Mouse (Mus musculus) MEL (cell line): ENCODE data around the gene Sox6. TPM values are rescaled to one million over a fixed set of nuclear protein-coding genes. Genes with fewer than 3 reads are reported as not detected.

Source experiments
- DNase-seq: peaks from one replicate; pipeline ENCODE4 v3.0.0; 2011; ENCODE audit warnings: low read depth, low spot score
- H3K27ac ChIP-seq: 2 replicates; pipeline ENCODE4 v1.5.1; 2012; ENCODE audit warnings: low read depth, mild to moderate bottlenecking, control low read depth, low read length, moderate library complexity; ENCODE audit not compliant: control insufficient read depth
- H3K27me3 ChIP-seq, 2 experiments: fragments of 150-350 bp in 1 of 2; sonication (generic) in 1 of 2; 2 replicates each; pipeline ENCODE4 v1.6.1; 2012; ENCODE audit warnings: low read length in 2 of 2, mild to moderate bottlenecking in 2 of 2, improper control_type of control experiment in 1 of 2, moderate library complexity in 1 of 2; ENCODE audit not compliant: insufficient read depth in 2 of 2, control insufficient read depth in 1 of 2
- H3K36me3 ChIP-seq, 2 experiments: 2 replicates each; pipeline ENCODE4 v1.6.1; 2012 to 2014; ENCODE audit warnings: low read length in 2 of 2, improper control_type of control experiment in 1 of 2, inconsistent platforms in 1 of 2, mild to moderate bottlenecking in 1 of 2; ENCODE audit not compliant: insufficient read depth in 2 of 2, control insufficient read depth in 1 of 2
- H3K4me1 ChIP-seq, 2 experiments: fragments of 150-350 bp in 1 of 2; sonication (generic) in 1 of 2; 2 replicates each; pipeline ENCODE4 v1.6.1; 2012; ENCODE audit warnings: low read length in 2 of 2, improper control_type of control experiment in 1 of 2, mild to moderate bottlenecking in 1 of 2; ENCODE audit not compliant: insufficient read depth in 2 of 2, control insufficient read depth in 1 of 2
- H3K4me3 ChIP-seq, 2 experiments: fragments of 150-350 bp in 1 of 2; sonication (generic) in 1 of 2; 2 replicates each; pipeline ENCODE4 v1.5.1; 2012; ENCODE audit warnings: low read depth in 2 of 2, low read length in 2 of 2, mild to moderate bottlenecking in 2 of 2, moderate library complexity in 2 of 2, control low read depth in 1 of 2, improper control_type of control experiment in 1 of 2; ENCODE audit not compliant: control insufficient read depth in 1 of 2, insufficient read depth in 1 of 2
- H3K79me2 ChIP-seq: 2 replicates; pipeline ENCODE4 v1.6.1; 2012; ENCODE audit warnings: mild to moderate bottlenecking, low read length, moderate library complexity; ENCODE audit not compliant: control insufficient read depth, poor library complexity, insufficient read depth
- H3K9ac ChIP-seq: 2 replicates; pipeline ENCODE4 v1.6.1; 2012; ENCODE audit warnings: low read depth, mild to moderate bottlenecking, control low read depth, low read length, moderate library complexity; ENCODE audit not compliant: control insufficient read depth, poor library complexity, severe bottlenecking
- H3K9me3 ChIP-seq: fragments of 150-350 bp; sonication (generic); replicated peaks from 2 replicates; pipeline ENCODE4 v1.6.1; 2012; ENCODE audit warnings: mild to moderate bottlenecking, low read length, improper control_type of control experiment, moderate library complexity; ENCODE audit not compliant: insufficient read depth
- CHD1 ChIP-seq: IDR thresholded peaks from 2 replicates; pipeline ENCODE4 v1.6.1; 2012; ENCODE audit warnings: low read depth, mild to moderate bottlenecking, inconsistent platforms, low read length, improper control_type of control experiment
- CHD2 ChIP-seq: IDR thresholded peaks from 2 replicates; pipeline ENCODE4 v1.6.1; 2011; ENCODE audit warnings: low read length, improper control_type of control experiment
- ELF1 ChIP-seq: IDR thresholded peaks from 2 replicates; pipeline ENCODE4 v1.6.1; 2014; ENCODE audit warnings: low read depth, mild to moderate bottlenecking, inconsistent platforms, low read length, improper control_type of control experiment, moderate library complexity
- EP300 ChIP-seq, 2 experiments: IDR thresholded peaks; 2 replicates each; pipeline ENCODE4 v1.6.1; 2011; ENCODE audit warnings: improper control_type of control experiment in 2 of 2, low read length in 2 of 2, low read depth in 1 of 2, mild to moderate bottlenecking in 1 of 2
- GABPA ChIP-seq: IDR thresholded peaks from 2 replicates; pipeline ENCODE4 v1.6.1; 2012; ENCODE audit warnings: low read depth, mild to moderate bottlenecking, inconsistent platforms, low read length, improper control_type of control experiment, moderate library complexity
- KAT2A ChIP-seq: conservative IDR thresholded peaks from 2 replicates; pipeline ENCODE4 v1.6.1; 2012; ENCODE audit warnings: low read depth, low read length, improper control_type of control experiment, inconsistent platforms
- MAX ChIP-seq: IDR thresholded peaks from 2 replicates; pipeline ENCODE4 v1.6.1; 2011; ENCODE audit warnings: low read length, improper control_type of control experiment
- MAZ ChIP-seq: IDR thresholded peaks from 2 replicates; pipeline ENCODE4 v1.6.1; 2012; ENCODE audit warnings: low read depth, mild to moderate bottlenecking, inconsistent platforms, low read length, improper control_type of control experiment
- MXI1 ChIP-seq: IDR thresholded peaks from 2 replicates; pipeline ENCODE4 v1.6.1; 2011; ENCODE audit warnings: mild to moderate bottlenecking, low read depth, low read length, improper control_type of control experiment
- MYB ChIP-seq: IDR thresholded peaks from 2 replicates; pipeline ENCODE4 v1.6.1; 2011; ENCODE audit warnings: mild to moderate bottlenecking, low read depth, low read length, improper control_type of control experiment
- MYC ChIP-seq: IDR thresholded peaks from 2 replicates; pipeline ENCODE4 v1.6.1; 2011; ENCODE audit warnings: low read depth, mild to moderate bottlenecking, low read length, improper control_type of control experiment, moderate library complexity
- NELFE ChIP-seq: IDR thresholded peaks from 2 replicates; pipeline ENCODE4 v1.6.1; 2011; ENCODE audit warnings: low read depth, low read length, improper control_type of control experiment
- POLR2A ChIP-seq, 2 experiments: IDR thresholded peaks; 2 replicates each; pipeline ENCODE4 v1.6.1; 2011 to 2012; ENCODE audit warnings: low read length in 2 of 2, mild to moderate bottlenecking in 2 of 2, control low read depth in 1 of 2, improper control_type of control experiment in 1 of 2, low read depth in 1 of 2, moderate library complexity in 1 of 2; ENCODE audit not compliant: control insufficient read depth in 1 of 2, insufficient read depth in 1 of 2, poor library complexity in 1 of 2
- POLR2AphosphoS5 ChIP-seq: IDR thresholded peaks from 2 replicates; pipeline ENCODE4 v1.6.1; 2012; ENCODE audit warnings: low read depth, borderline replicate concordance, mild to moderate bottlenecking, inconsistent platforms, low read length, moderate library complexity, mixed read lengths
- TBP ChIP-seq: IDR thresholded peaks from 2 replicates; pipeline ENCODE4 v1.8.0; 2011; ENCODE audit warnings: low read depth, low read length, improper control_type of control experiment
- TCF12 ChIP-seq: IDR thresholded peaks from 2 replicates; pipeline ENCODE4 v1.6.1; 2014; ENCODE audit warnings: low read depth, mild to moderate bottlenecking, inconsistent platforms, low read length, improper control_type of control experiment, moderate library complexity
- UBTF ChIP-seq: IDR thresholded peaks from 2 replicates; pipeline ENCODE4 v1.6.1; 2012; ENCODE audit warnings: low read depth, mild to moderate bottlenecking, inconsistent platforms, low read length, improper control_type of control experiment, moderate library complexity, borderline replicate concordance; ENCODE audit not compliant: insufficient read depth
- USF1 ChIP-seq: IDR thresholded peaks from 2 replicates; pipeline ENCODE4 v1.6.1; 2014; ENCODE audit warnings: low read depth, mild to moderate bottlenecking, inconsistent platforms, low read length, improper control_type of control experiment, moderate library complexity
- USF2 ChIP-seq, 2 experiments: IDR thresholded peaks; 2 replicates each; pipeline ENCODE4 v1.6.1; 2011 to 2012; ENCODE audit warnings: improper control_type of control experiment in 2 of 2, low read length in 2 of 2, borderline replicate concordance in 1 of 2, inconsistent platforms in 1 of 2, low read depth in 1 of 2, mild to moderate bottlenecking in 1 of 2; ENCODE audit not compliant: insufficient read depth in 1 of 2
- ZC3H11A ChIP-seq: IDR thresholded peaks from 2 replicates; pipeline ENCODE4 v1.6.1; 2012; ENCODE audit warnings: low read depth, mild to moderate bottlenecking, inconsistent platforms, low read length, improper control_type of control experiment
- ZKSCAN1 ChIP-seq: IDR thresholded peaks from 2 replicates; pipeline ENCODE4 v1.6.1; 2012; ENCODE audit warnings: low read depth, mild to moderate bottlenecking, inconsistent platforms, low read length, improper control_type of control experiment, moderate library complexity
- ZMIZ1 ChIP-seq: IDR thresholded peaks from 2 replicates; pipeline ENCODE4 v1.6.1; 2012; ENCODE audit warnings: low read depth, mild to moderate bottlenecking, inconsistent platforms, low read length, improper control_type of control experiment, moderate library complexity
- polyA plus RNA-seq, 2 experiments: library from polyadenylated mRNA; stranded (reverse) in 1 of 2; unstranded in 1 of 2; fragments of >175 nt in 1 of 2; fragments of >200 nt in 1 of 2; gene quantifications; 2 replicates each; pipeline versions ENCODE4 v1.2.1 to v1.2.4; 2012; ENCODE audit warnings: low replicate concordance in 2 of 2, low read depth in 1 of 2; ENCODE audit not compliant: insufficient read length in 2 of 2, insufficient read depth in 1 of 2, missing spikeins in 1 of 2
- total RNA-seq: library from RNA; depleted of rRNA; stranded (reverse); fragments of 300-350 nt; gene quantifications from 2 replicates; pipeline ENCODE4 v1.2.3, GENCODE M21; 2012

The Sox6 gene
- total and polyA plus RNA-seq, 3 experiments = 2.6 to 4.6 TPM; not detected in 1

DNA sequence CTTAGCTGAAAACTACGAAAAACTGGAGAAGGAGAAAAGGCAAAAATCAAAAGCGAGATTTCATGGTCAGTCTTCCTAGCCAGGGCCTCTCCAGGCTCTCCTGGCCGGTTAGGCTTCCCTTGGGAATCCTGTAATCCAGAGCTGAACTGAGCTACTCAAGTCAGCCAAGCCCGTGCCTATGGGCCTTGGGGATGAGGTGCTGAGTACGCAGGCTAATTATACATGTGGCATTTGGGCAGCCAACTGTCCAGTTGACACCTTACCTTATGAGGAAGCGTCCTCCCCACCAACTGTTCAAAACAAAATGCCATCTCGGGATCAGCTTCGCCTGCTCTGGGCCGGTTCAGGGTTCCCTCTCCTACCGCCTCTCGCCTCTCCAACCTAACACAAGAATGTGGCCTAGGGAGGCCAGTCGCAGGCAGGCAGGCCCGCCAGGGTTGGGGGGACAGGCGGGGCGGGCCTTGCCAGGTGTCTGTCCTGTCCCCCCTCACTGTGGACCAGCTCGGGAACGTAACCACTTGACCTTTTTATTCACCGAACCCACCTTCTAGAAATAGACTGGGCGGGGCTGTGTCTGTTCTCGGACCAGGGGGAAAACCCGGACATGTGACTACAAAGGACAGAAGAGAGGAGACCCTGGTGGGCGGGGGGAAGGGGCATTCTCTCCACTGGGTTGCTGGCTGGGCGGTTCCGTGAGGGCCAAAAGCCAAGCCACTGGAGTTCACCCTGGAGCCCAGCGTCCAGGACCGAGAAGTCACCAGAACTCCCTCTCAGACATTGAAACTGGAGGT is 7.8 kb downstream of the Sox6 start:
- H3K27me3 ChIP-seq = no peaks in the 10 kb centered on the region; a peak in 1 of 4 replicates
- no peaks in the 10 kb centered on the region for H3K9me3 ChIP-seq
- no peak overlapping the region for H3K4me3 ChIP-seq
- no peaks in the 10 kb centered on the region for H3K79me2 ChIP-seq
- DNase-seq = no peak
- no peak overlapping the region for H3K9ac ChIP-seq
- H3K27ac ChIP-seq = no peak overlapping the region
- TF ChIP-seq TBP = no peak
- TF ChIP-seq ELF1 = no peak
- no peak for TF ChIP-seq MAZ
- no peak for TF ChIP-seq GABPA
- no peak for TF ChIP-seq MXI1
- TF ChIP-seq NELFE = no peak
- TF ChIP-seq POLR2AphosphoS5 = no peak
- no peak for TF ChIP-seq UBTF
- no peak for TF ChIP-seq MYC
- no peak for TF ChIP-seq CHD2
- no peak for TF ChIP-seq MAX
- no peaks in the 10 kb centered on the region for H3K36me3 ChIP-seq
- no peaks in the 10 kb centered on the region for H3K4me1 ChIP-seq

DNA sequence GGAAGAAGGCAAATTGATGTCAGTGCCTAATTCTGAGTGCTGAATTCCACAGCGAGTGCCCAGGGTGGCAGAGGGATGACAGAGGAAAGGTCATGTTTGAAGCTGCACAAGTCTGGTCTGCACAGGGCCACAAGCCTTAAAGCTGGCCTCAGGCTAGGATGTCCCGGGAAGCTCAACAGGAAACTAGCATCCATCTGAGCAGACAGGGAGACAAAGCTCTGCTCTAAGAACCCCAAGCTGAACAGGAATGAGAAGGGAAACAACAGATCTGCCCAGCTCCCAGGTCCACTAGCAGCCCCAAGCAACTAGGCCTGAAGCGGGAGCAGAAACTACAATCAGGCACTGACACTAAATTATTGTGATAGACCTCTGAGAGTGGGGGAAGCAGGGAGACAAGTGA is 8.6 kb downstream of the Sox6 start:
- TF ChIP-seq CHD1 (no peak), CHD2 (no peak), POLR2A (IDR thresholded peaks at IDR 0.05; ENCODE audit: control insufficient read depth in 1 of 2, insufficient read depth in 1 of 2, low read depth in 1 of 2, low read length in 2 of 2, poor library complexity in 1 of 2) (no peak), ZC3H11A (no peak), USF1 (no peak), MYB (no peak), POLR2AphosphoS5 (no peak), USF2 (IDR thresholded peaks at IDR 0.05; ENCODE audit: borderline replicate concordance in 1 of 2, insufficient read depth in 1 of 2, low read depth in 1 of 2, low read length in 2 of 2) (no peak), MYC (no peak), EP300 (IDR thresholded peaks at IDR 0.05; ENCODE audit: low read depth in 1 of 2, low read length in 2 of 2) (no peak), ZKSCAN1 (no peak), KAT2A (no peak), TCF12 (no peak), ZMIZ1 (no peak)
- Histone ChIP-seq H3K27me3 (no peaks in the 10 kb centered on the region; a peak in 1 of 4 replicates), H3K4me1 (no peaks in the 10 kb centered on the region), H3K9ac (no peak overlapping the region), H3K9me3 (no peaks in the 10 kb centered on the region), H3K4me3 (no peak overlapping the region), H3K27ac (no peak overlapping the region), H3K36me3 (no peaks in the 10 kb centered on the region), H3K79me2 (no peaks in the 10 kb centered on the region)
- no peak for DNase-seq
